In genomic region chr7:72505732-72506460, GRCm38 (mm10) we compare ENCODE assay signal across 13 mouse cellular contexts.
DNase-seq lines count a peak whose midpoint lies in the region; ATAC-seq and TF ChIP-seq lines count a peak whose summit lies in the region.
"Had no signal": no experiment of that assay in that cellular context is flagged by ENCODE, and none has a peak within 500 bp of the region (broad histone marks: within the 10 kb centered on the region; RNA-seq: fewer than 3 reads in every experiment).

No protein-coding gene starts in this region.

- H3K27me3 ChIP-seq in heart, embryonic 10.5 days (ENCODE audit: insufficient read depth, poor library complexity, severe bottlenecking) = no peaks in the 10 kb centered on the region
- H3K27me3 ChIP-seq in lung, embryonic 15.5 days = no peaks in the 10 kb centered on the region
- no peaks in the 10 kb centered on the region for H3K27me3 ChIP-seq in intestine, embryonic 15.5 days (replicated peaks)
- no peaks in the 10 kb centered on the region for H3K27me3 ChIP-seq in stomach, embryonic 16.5 days (ENCODE audit: control insufficient read depth, insufficient read depth, low read length)
- H3K27me3 ChIP-seq: heart, embryonic 13.5 days; Patski had no signal

- H3K4me1 ChIP-seq in heart, embryonic 10.5 days = no peaks in the 10 kb centered on the region
- peaks cover 7% of the 10 kb centered on the region; the same call in 1 of the 2 replicates for H3K4me1 ChIP-seq in lung, embryonic 15.5 days
- H3K4me1 ChIP-seq in lung, adult 2 months (ENCODE audit: control insufficient read depth, insufficient read depth, low read length) = no peaks in the 10 kb centered on the region
- no peaks in the 10 kb centered on the region for H3K4me1 ChIP-seq in intestine, embryonic 15.5 days (replicated peaks)
- H3K4me1 ChIP-seq in stomach, embryonic 16.5 days (ENCODE audit: control insufficient read depth, insufficient read depth, low read length) = 0 out of 2 replicates have a peak, but pooled peaks cover 3% of the 10 kb centered on the region

- ATAC-seq in lung, embryonic 15.5 days (ENCODE audit: borderline replicate concordance, extremely low read depth, low FRiP score, low TSS enrichment) = 0 out of 2 replicates have a peak, but pooled peaks have one; percentile 23
- peak; percentile 79 for ATAC-seq in intestine, embryonic 15.5 days
- peak; percentile 82 for ATAC-seq in stomach, embryonic 16.5 days (ENCODE audit: insufficient read depth, low FRiP score)
- ATAC-seq: CD4-positive, CD25-positive, alpha-beta regulatory T cell, adult 4 months; Patski had no signal

- TF ChIP-seq CTCF in lung, adult 2 months (IDR thresholded peaks at IDR 0.05; ENCODE audit: insufficient read depth, low read length) = no peak

- no peak overlapping the region for H3K9ac ChIP-seq in lung, embryonic 15.5 days
- no peak overlapping the region for H3K9ac ChIP-seq in intestine, embryonic 15.5 days
- no peak overlapping the region for H3K9ac ChIP-seq in stomach, embryonic 16.5 days (ENCODE audit: low read length)
- H3K9ac ChIP-seq: heart, embryonic 13.5 days had no signal

- 84% methylated on average over 8 of the region's 8 CpGs for WGBS in heart, embryonic 10.5 days
- WGBS in lung, embryonic 15.5 days = 63% methylated on average over 8 of the region's 8 CpGs
- 82% methylated on average over 8 of the region's 8 CpGs for WGBS in lung, adult 2 months
- 44% methylated on average over 8 of the region's 8 CpGs for WGBS in intestine, embryonic 15.5 days
- 51% methylated on average over 8 of the region's 8 CpGs for WGBS in stomach, embryonic 16.5 days

- H3K4me3 ChIP-seq in heart, embryonic 10.5 days = no peak overlapping the region
- no peak overlapping the region for H3K4me3 ChIP-seq in lung, embryonic 15.5 days
- H3K4me3 ChIP-seq in lung, adult 2 months (replicated peaks; ENCODE audit: extremely low read depth, low read depth, low read length) = no peak overlapping the region
- H3K4me3 ChIP-seq in intestine, embryonic 15.5 days (replicated peaks) = no peak overlapping the region
- H3K4me3 ChIP-seq in stomach, embryonic 16.5 days (replicated peaks; ENCODE audit: low read length) = no peak overlapping the region
- H3K4me3 ChIP-seq: heart, embryonic 13.5 days had no signal

- H3K9me3 ChIP-seq in heart, embryonic 10.5 days = no peaks in the 10 kb centered on the region
- H3K9me3 ChIP-seq in lung, embryonic 15.5 days = no peaks in the 10 kb centered on the region
- H3K9me3 ChIP-seq in intestine, embryonic 15.5 days = no peaks in the 10 kb centered on the region
- H3K9me3 ChIP-seq in stomach, embryonic 16.5 days (replicated peaks; ENCODE audit: control insufficient read depth, low read length) = no peaks in the 10 kb centered on the region
- H3K9me3 ChIP-seq: heart, embryonic 13.5 days had no signal

- H3K36me3 ChIP-seq in heart, embryonic 10.5 days = no peaks in the 10 kb centered on the region
- H3K36me3 ChIP-seq in lung, embryonic 15.5 days = no peaks in the 10 kb centered on the region
- H3K36me3 ChIP-seq in intestine, embryonic 15.5 days = no peaks in the 10 kb centered on the region
- no peaks in the 10 kb centered on the region for H3K36me3 ChIP-seq in stomach, embryonic 16.5 days (ENCODE audit: control insufficient read depth, insufficient read depth, low read length)
- H3K36me3 ChIP-seq: heart, embryonic 13.5 days had no signal

- DNase-seq in heart, adult 11 months = peak; percentile 37
- DNase-seq in heart, embryonic 10.5 days (ENCODE audit: low spot score) = no peak
- DNase-seq in lung, adult 2 months = no peak
- DNase-seq in ovary, postnatal 36 days (ENCODE audit: low spot score) = no peak
- DNase-seq in layer of hippocampus, postnatal 25 days (ENCODE audit: extremely low spot score in 1 of 2, low spot score in 1 of 2) = no peak
- DNase-seq: cerebellum, adult 9-10 months; layer of hippocampus, postnatal 36 days had no signal

- TF ChIP-seq POLR2A in lung, adult 2 months (IDR thresholded peaks at IDR 0.05; ENCODE audit: borderline replicate concordance, extremely low read depth, low read depth, low read length) = no peak

- no peak overlapping the region for H3K27ac ChIP-seq in heart, embryonic 10.5 days
- H3K27ac ChIP-seq in lung, embryonic 15.5 days = no peak overlapping the region
- H3K27ac ChIP-seq in intestine, embryonic 15.5 days = peak overlapping the region; percentile 66
- H3K27ac ChIP-seq in stomach, embryonic 16.5 days (ENCODE audit: low read length) = peak overlapping the region; percentile 49
- H3K27ac ChIP-seq: heart, embryonic 13.5 days had no signal

- no peak overlapping the region for H3K4me2 ChIP-seq in lung, embryonic 15.5 days
- H3K4me2 ChIP-seq in intestine, embryonic 15.5 days (replicated peaks) = no peak overlapping the region
- no peak overlapping the region for H3K4me2 ChIP-seq in stomach, embryonic 16.5 days (ENCODE audit: low read depth, low read length)
- H3K4me2 ChIP-seq: heart, embryonic 13.5 days had no signal

Comparison
In these comparisons a context has a peak if more than half of its experiments do, and no peak if none do; other contexts are left out.
1. H3K27ac ChIP-seq: peak in intestine, embryonic 15.5 days (single experiment) and stomach, embryonic 16.5 days (single experiment); none in heart, embryonic 10.5 days (single experiment) and lung, embryonic 15.5 days (single experiment).
2. ATAC-seq: peak in every context shown above with its lines; median percentile 82 in stomach, embryonic 16.5 days; 79 in intestine, embryonic 15.5 days; 23 in lung, embryonic 15.5 days.